Mouse (Mus musculus): Measurements from ENCODE around the gene Sel1l3. TPM values are rescaled to one million over a fixed set of nuclear protein-coding genes. Genes with fewer than 3 reads are reported as not detected.

The Sel1l3 gene
- polyA plus RNA-seq, 1 experiment from 2014 or later, result 28.9 TPM

GRCm38 (mm10) chr5:53210481-53210880 is 3.2 kb downstream of the Sel1l3 start:
- no peaks in the 10 kb centered on the region for H3K36me3 ChIP-seq (ENCODE audit: control insufficient read depth, insufficient read depth, low read length)
- H3K27me3 ChIP-seq (ENCODE audit: control insufficient read depth, insufficient read depth, low read length), result peaks cover 18% of the 10 kb centered on the region
- WGBS, result 56% methylated on average over 4 of the region's 4 CpGs
- no peak overlapping the region; the same call in 1 of the 2 replicates for H3K4me3 ChIP-seq (ENCODE audit: low read length)
- no peak overlapping the region for H3K9ac ChIP-seq (ENCODE audit: low read depth, low read length)
- H3K9me3 ChIP-seq (ENCODE audit: control insufficient read depth, low read length), result no peaks in the 10 kb centered on the region
- no peak overlapping the region; the same call in 1 of the 2 replicates for H3K4me2 ChIP-seq (replicated peaks; ENCODE audit: low read depth, low read length)
- ATAC-seq (ENCODE audit: low FRiP score, low TSS enrichment), result no peak
- H3K4me1 ChIP-seq (ENCODE audit: control insufficient read depth, insufficient read depth, low read length), result peaks cover 20% of the 10 kb centered on the region
- H3K27ac ChIP-seq (ENCODE audit: low read depth, low read length), result no peak overlapping the region

DNA sequence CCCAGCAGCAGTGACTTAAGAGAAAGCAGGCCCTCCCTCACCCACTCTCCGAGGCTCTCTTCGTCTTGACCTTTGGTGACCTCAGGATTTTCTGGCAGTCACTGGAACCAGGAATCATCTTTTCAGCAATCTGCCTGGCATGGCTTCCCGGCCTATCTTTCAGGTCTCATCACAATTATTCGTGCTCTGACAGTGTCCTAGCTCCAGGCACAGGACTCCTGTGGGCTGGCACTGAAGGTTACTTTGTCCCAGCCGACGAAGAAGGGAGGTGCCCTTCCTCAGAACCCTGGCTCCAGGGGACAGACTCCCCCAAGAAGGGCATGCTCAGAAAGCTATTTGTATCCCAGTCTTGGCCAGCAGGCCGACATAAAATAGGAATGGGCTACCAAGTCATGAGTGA is 4.0 kb downstream of the Sel1l3 start:
- no peak overlapping the region for H3K9ac ChIP-seq (ENCODE audit: low read depth, low read length)
- H3K27me3 ChIP-seq (ENCODE audit: control insufficient read depth, insufficient read depth, low read length), result peaks cover 18% of the 10 kb centered on the region
- WGBS, result 41% methylated on average over 7 of the region's 7 CpGs
- H3K4me1 ChIP-seq (ENCODE audit: control insufficient read depth, insufficient read depth, low read length), result peaks cover 20% of the 10 kb centered on the region
- no peak overlapping the region for H3K27ac ChIP-seq (ENCODE audit: low read depth, low read length)
- ATAC-seq (ENCODE audit: low FRiP score, low TSS enrichment), result no peak
- no peaks in the 10 kb centered on the region for H3K36me3 ChIP-seq (ENCODE audit: control insufficient read depth, insufficient read depth, low read length)
- H3K4me2 ChIP-seq (replicated peaks; ENCODE audit: low read depth, low read length), result no peak overlapping the region
- H3K4me3 ChIP-seq (ENCODE audit: low read length), result no peak overlapping the region
- no peaks in the 10 kb centered on the region for H3K9me3 ChIP-seq (ENCODE audit: control insufficient read depth, low read length)

DNA sequence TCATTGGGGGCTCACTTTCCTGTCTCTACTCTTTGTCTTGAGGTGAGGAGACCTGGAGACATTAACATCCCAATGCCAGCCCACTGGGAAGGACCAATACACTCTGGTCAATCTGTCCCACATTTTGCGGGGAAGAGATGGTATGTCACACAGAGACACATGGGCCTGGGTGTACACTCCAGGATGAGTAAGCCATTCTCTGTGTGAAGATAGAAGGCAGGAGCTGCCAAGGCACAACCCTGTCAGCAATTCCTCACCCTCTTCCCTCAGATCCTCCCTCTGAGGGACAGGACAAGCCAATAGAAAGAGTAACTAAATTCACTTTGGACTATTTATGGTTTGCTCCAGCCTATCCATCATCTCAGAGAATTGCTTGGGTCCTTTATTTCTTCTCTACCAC is 5.0 kb downstream of the Sel1l3 start:
- no peak overlapping the region for H3K27ac ChIP-seq (ENCODE audit: low read depth, low read length)
- H3K4me2 ChIP-seq (replicated peaks; ENCODE audit: low read depth, low read length), result no peak overlapping the region
- H3K9ac ChIP-seq (ENCODE audit: low read depth, low read length), result no peak overlapping the region
- no peak overlapping the region for H3K4me3 ChIP-seq (ENCODE audit: low read length)
- peaks cover 20% of the 10 kb centered on the region for H3K4me1 ChIP-seq (ENCODE audit: control insufficient read depth, insufficient read depth, low read length)
- no peaks in the 10 kb centered on the region for H3K36me3 ChIP-seq (ENCODE audit: control insufficient read depth, insufficient read depth, low read length)
- peaks cover 12% of the 10 kb centered on the region for H3K27me3 ChIP-seq (ENCODE audit: control insufficient read depth, insufficient read depth, low read length)
- ATAC-seq (ENCODE audit: low FRiP score, low TSS enrichment), result no peak
- no peaks in the 10 kb centered on the region for H3K9me3 ChIP-seq (ENCODE audit: control insufficient read depth, low read length)
- WGBS, result 91% methylated on average over 1 of the region's 1 CpGs

- H3K4me2 ChIP-seq (replicated peaks; ENCODE audit: low read depth, low read length), result no peak overlapping the region
- WGBS, result 58% methylated on average over 5 of the region's 5 CpGs
- no peak for ATAC-seq (ENCODE audit: low FRiP score, low TSS enrichment)
Measured at GRCm38 (mm10) chr5:53206575-53206974, 7.2 kb downstream of the Sel1l3 start.

GRCm38 (mm10) chr5:53202748-53203147 is 11.0 kb downstream of the Sel1l3 start:
- no peak overlapping the region for H3K9ac ChIP-seq (ENCODE audit: low read depth, low read length)
- ATAC-seq (ENCODE audit: low FRiP score, low TSS enrichment), result no peak
- H3K27ac ChIP-seq (ENCODE audit: low read depth, low read length), result no peak overlapping the region
- no peaks in the 10 kb centered on the region for H3K36me3 ChIP-seq (ENCODE audit: control insufficient read depth, insufficient read depth, low read length)
- WGBS, result 78% methylated on average over 8 of the region's 8 CpGs
- no peaks in the 10 kb centered on the region for H3K27me3 ChIP-seq (ENCODE audit: control insufficient read depth, insufficient read depth, low read length)
- H3K9me3 ChIP-seq (ENCODE audit: control insufficient read depth, low read length), result no peaks in the 10 kb centered on the region
- no peak overlapping the region for H3K4me2 ChIP-seq (replicated peaks; ENCODE audit: low read depth, low read length)
- H3K4me3 ChIP-seq (ENCODE audit: low read length), result no peak overlapping the region
- peaks cover 14% of the 10 kb centered on the region for H3K4me1 ChIP-seq (ENCODE audit: control insufficient read depth, insufficient read depth, low read length)

More at GRCm38 (mm10) chr5:53206575-53206974, 7.2 kb downstream of the Sel1l3 start:
- Histone ChIP-seq H3K9me3 (ENCODE audit: control insufficient read depth, low read length) (no peaks in the 10 kb centered on the region), H3K4me3 (ENCODE audit: low read length) (no peak overlapping the region), H3K4me1 (ENCODE audit: control insufficient read depth, insufficient read depth, low read length) (peaks cover 20% of the 10 kb centered on the region), H3K36me3 (ENCODE audit: control insufficient read depth, insufficient read depth, low read length) (no peaks in the 10 kb centered on the region), H3K27me3 (ENCODE audit: control insufficient read depth, insufficient read depth, low read length) (no peaks in the 10 kb centered on the region), H3K27ac (ENCODE audit: low read depth, low read length) (0 out of 2 replicates have a peak overlapping the region, but pooled peaks have one; percentile 1), H3K9ac (ENCODE audit: low read depth, low read length) (no peak overlapping the region)

DNA sequence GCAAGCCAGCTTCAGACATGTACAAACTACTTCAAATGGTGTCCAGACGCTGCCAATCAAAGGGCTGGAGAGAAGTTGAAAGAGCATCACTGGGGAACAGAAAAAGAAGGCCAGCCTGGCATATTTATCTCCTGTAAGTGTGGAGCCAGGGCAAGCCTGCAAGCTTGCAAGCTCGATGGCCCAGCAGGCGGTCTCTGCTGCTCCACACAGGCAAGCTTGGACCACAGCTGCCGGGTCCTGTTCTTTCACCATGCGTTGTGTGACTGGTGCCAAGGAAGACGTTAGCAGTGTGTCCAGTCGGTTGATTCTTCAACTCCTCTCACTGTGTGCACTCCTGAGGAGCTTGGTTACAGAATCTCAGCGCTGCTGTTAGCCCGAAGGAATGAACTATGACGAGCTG is 12.9 kb downstream of the Sel1l3 start:
- H3K36me3 ChIP-seq (ENCODE audit: control insufficient read depth, insufficient read depth, low read length), result no peaks in the 10 kb centered on the region
- no peak overlapping the region for H3K9ac ChIP-seq (ENCODE audit: low read depth, low read length)
- no peaks in the 10 kb centered on the region for H3K27me3 ChIP-seq (ENCODE audit: control insufficient read depth, insufficient read depth, low read length)
- no peak overlapping the region for H3K4me3 ChIP-seq (ENCODE audit: low read length)
- H3K4me1 ChIP-seq (ENCODE audit: control insufficient read depth, insufficient read depth, low read length), result no peaks in the 10 kb centered on the region
- no peak overlapping the region for H3K4me2 ChIP-seq (replicated peaks; ENCODE audit: low read depth, low read length)
- ATAC-seq (ENCODE audit: low FRiP score, low TSS enrichment), result no peak
- H3K27ac ChIP-seq (ENCODE audit: low read depth, low read length), result no peak overlapping the region
- 83% methylated on average over 10 of the region's 10 CpGs for WGBS
- no peaks in the 10 kb centered on the region for H3K9me3 ChIP-seq (ENCODE audit: control insufficient read depth, low read length)

GRCm38 (mm10) chr5:53198408-53198807 is 15.3 kb downstream of the Sel1l3 start:
- WGBS, result 76% methylated on average over 1 of the region's 1 CpGs

DNA sequence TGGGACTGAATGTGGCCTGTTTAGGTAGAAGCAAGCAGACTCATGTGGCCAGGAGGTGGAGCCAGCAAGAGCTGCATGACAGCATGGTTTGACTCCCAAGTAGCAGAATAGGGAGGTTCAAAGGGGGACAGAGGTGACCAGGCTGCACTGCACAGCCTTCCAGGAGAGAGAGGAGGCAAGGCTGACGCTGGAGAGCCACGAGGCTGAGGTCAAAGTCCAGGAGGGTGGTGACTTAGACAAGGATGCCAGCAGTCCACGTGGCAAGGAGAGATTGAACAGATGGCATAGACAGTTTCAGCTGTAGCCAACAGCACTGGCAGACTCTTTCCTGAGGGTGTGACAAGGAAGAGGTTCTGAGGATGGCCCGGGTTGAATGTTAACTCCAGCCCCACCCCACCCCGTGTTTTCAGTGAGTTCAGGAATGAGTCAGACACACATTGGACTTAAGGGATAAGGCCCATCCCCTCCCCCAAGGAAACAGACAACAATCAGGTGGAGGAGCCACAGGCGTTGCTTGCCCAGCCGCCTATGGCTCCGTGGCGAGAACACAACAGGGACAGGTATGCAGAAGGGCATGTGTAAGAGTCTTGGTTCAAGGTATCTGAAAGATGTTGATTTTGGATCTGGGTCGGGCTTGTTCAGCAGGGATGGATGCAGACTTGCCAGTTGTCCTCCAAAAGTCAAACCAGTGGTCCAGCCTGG is 17.2 kb downstream of the Sel1l3 start:
- Histone ChIP-seq H3K9ac (ENCODE audit: low read depth, low read length) (no peak overlapping the region), H3K4me2 (replicated peaks; ENCODE audit: low read depth, low read length) (no peak overlapping the region), H3K27me3 (ENCODE audit: control insufficient read depth, insufficient read depth, low read length) (no peaks in the 10 kb centered on the region), H3K4me3 (ENCODE audit: low read length) (no peak overlapping the region), H3K27ac (ENCODE audit: low read depth, low read length) (no peak overlapping the region), H3K36me3 (ENCODE audit: control insufficient read depth, insufficient read depth, low read length) (no peaks in the 10 kb centered on the region), H3K9me3 (ENCODE audit: control insufficient read depth, low read length) (no peaks in the 10 kb centered on the region), H3K4me1 (ENCODE audit: control insufficient read depth, insufficient read depth, low read length) (no peaks in the 10 kb centered on the region)
- WGBS, result 59% methylated on average over 10 of the region's 10 CpGs
- peak; percentile 61 for ATAC-seq (ENCODE audit: low FRiP score, low TSS enrichment)

More at GRCm38 (mm10) chr5:53198408-53198807, 15.3 kb downstream of the Sel1l3 start:
- Histone ChIP-seq H3K4me1 (ENCODE audit: control insufficient read depth, insufficient read depth, low read length) (no peaks in the 10 kb centered on the region), H3K36me3 (ENCODE audit: control insufficient read depth, insufficient read depth, low read length) (no peaks in the 10 kb centered on the region), H3K4me2 (replicated peaks; ENCODE audit: low read depth, low read length) (no peak overlapping the region), H3K9ac (ENCODE audit: low read depth, low read length) (no peak overlapping the region), H3K27ac (ENCODE audit: low read depth, low read length) (no peak overlapping the region), H3K4me3 (ENCODE audit: low read length) (no peak overlapping the region), H3K27me3 (ENCODE audit: control insufficient read depth, insufficient read depth, low read length) (no peaks in the 10 kb centered on the region), H3K9me3 (ENCODE audit: control insufficient read depth, low read length) (no peaks in the 10 kb centered on the region)
- no peak for ATAC-seq (ENCODE audit: low FRiP score, low TSS enrichment)

GRCm38 (mm10) chr5:53194841-53195240 is 18.9 kb downstream of the Sel1l3 start:
- Histone ChIP-seq H3K36me3 (ENCODE audit: control insufficient read depth, insufficient read depth, low read length) (no peaks in the 10 kb centered on the region), H3K27me3 (ENCODE audit: control insufficient read depth, insufficient read depth, low read length) (no peaks in the 10 kb centered on the region), H3K4me1 (ENCODE audit: control insufficient read depth, insufficient read depth, low read length) (no peaks in the 10 kb centered on the region), H3K9ac (ENCODE audit: low read depth, low read length) (no peak overlapping the region), H3K9me3 (ENCODE audit: control insufficient read depth, low read length) (no peaks in the 10 kb centered on the region), H3K4me2 (replicated peaks; ENCODE audit: low read depth, low read length) (no peak overlapping the region), H3K4me3 (ENCODE audit: low read length) (no peak overlapping the region), H3K27ac (ENCODE audit: low read depth, low read length) (no peak overlapping the region)
- 93% methylated on average over 3 of the region's 3 CpGs for WGBS
- ATAC-seq (ENCODE audit: low FRiP score, low TSS enrichment), result no peak

All from kidney, embryonic 14.5 days (tissue).